Mouse (Mus musculus) CH12.LX (cell line): ENCODE data around the gene Fstl4. TPM values are rescaled to one million over a fixed set of nuclear protein-coding genes. Genes with fewer than 3 reads are reported as not detected.

Experiments
- DNase-seq: peaks from one replicate; pipeline ENCODE4 v3.0.0-alpha.2; 2013; ENCODE audit errors: extremely low read depth
- H3K27ac ChIP-seq: 2 replicates; pipeline ENCODE4 v1.5.1; 2012; ENCODE audit warnings: low read depth, mild to moderate bottlenecking, control low read depth, moderate library complexity; ENCODE audit not compliant: insufficient read depth
- H3K27me3 ChIP-seq: replicated peaks from 2 replicates; pipeline ENCODE3; 2012; ENCODE audit warnings: inconsistent platforms
- H3K36me3 ChIP-seq, 2 experiments: replicated peaks in 1 of 2; 2 replicates each; pipeline versions ENCODE3 to v1.6.1; 2012; ENCODE audit warnings: inconsistent platforms in 1 of 2, low read length in 1 of 2, mild to moderate bottlenecking in 1 of 2, mixed read lengths in 1 of 2, moderate library complexity in 1 of 2; ENCODE audit not compliant: control insufficient read depth in 1 of 2, insufficient read depth in 1 of 2
- H3K4me1 ChIP-seq, 2 experiments: 2 replicates each; pipeline ENCODE4 v1.6.1; 2012; ENCODE audit warnings: inconsistent platforms in 1 of 2, moderate library complexity in 1 of 2; ENCODE audit not compliant: insufficient read depth in 2 of 2, control insufficient read depth in 1 of 2
- H3K4me2 ChIP-seq: 2 replicates; pipeline ENCODE4 v1.6.1; 2012; ENCODE audit warnings: low read depth, mild to moderate bottlenecking, control low read depth; ENCODE audit not compliant: poor library complexity, insufficient read depth, severe bottlenecking
- H3K4me3 ChIP-seq, 3 experiments: fragments of 150-350 bp in 1 of 3; sonication (generic) in 1 of 3; replicated peaks in 1 of 3; 2 replicates each; pipeline versions ENCODE3 to v1.5.1; 2011 to 2012; ENCODE audit warnings: low read depth in 2 of 3, low read length in 2 of 3, mild to moderate bottlenecking in 2 of 3, moderate library complexity in 2 of 3, control low read depth in 1 of 3, improper control_type of control experiment in 1 of 3, inconsistent platforms in 1 of 3, mixed read lengths in 1 of 3; ENCODE audit not compliant: poor library complexity in 1 of 3
- H3K79me2 ChIP-seq: replicated peaks from 2 replicates; pipeline ENCODE4 v1.6.1; 2012; ENCODE audit warnings: mild to moderate bottlenecking, moderate library complexity; ENCODE audit not compliant: control insufficient read depth, poor library complexity, insufficient read depth, severe bottlenecking; ENCODE audit errors: extremely low read depth
- H3K9ac ChIP-seq: 2 replicates; pipeline ENCODE4 v1.6.1; 2012; ENCODE audit warnings: low read depth, mild to moderate bottlenecking, control low read depth, moderate library complexity; ENCODE audit not compliant: insufficient read depth
- H3K9me3 ChIP-seq: replicated peaks from 2 replicates; pipeline ENCODE3; 2012; ENCODE audit warnings: low read length, inconsistent platforms, mixed read lengths
- BHLHE40 ChIP-seq: IDR thresholded peaks from 2 replicates; pipeline ENCODE4 v1.6.1; 2011; ENCODE audit warnings: mild to moderate bottlenecking, low read depth, low read length, improper control_type of control experiment
- CHD2 ChIP-seq: IDR thresholded peaks from 2 replicates; pipeline ENCODE4 v1.6.1; 2011; ENCODE audit warnings: low read length, improper control_type of control experiment
- CTCF ChIP-seq, 2 experiments: IDR thresholded peaks in 1 of 2; conservative IDR thresholded peaks in 1 of 2; 2 replicates each; pipeline ENCODE4 v1.5.1; 2011 to 2012; ENCODE audit warnings: low read depth in 2 of 2, low read length in 2 of 2, improper control_type of control experiment in 1 of 2, inconsistent platforms in 1 of 2, mild to moderate bottlenecking in 1 of 2, moderate library complexity in 1 of 2
- ELF1 ChIP-seq: IDR thresholded peaks from 2 replicates; pipeline ENCODE4 v1.6.1; 2014; ENCODE audit warnings: low read depth, mild to moderate bottlenecking, inconsistent platforms, low read length, improper control_type of control experiment
- EP300 ChIP-seq: IDR thresholded peaks from 2 replicates; pipeline ENCODE4 v1.6.1; 2011; ENCODE audit warnings: low read length, improper control_type of control experiment
- JUN ChIP-seq: IDR thresholded peaks from 2 replicates; pipeline ENCODE4 v1.6.1; 2011; ENCODE audit warnings: low read depth, mild to moderate bottlenecking, low read length, improper control_type of control experiment, moderate library complexity; ENCODE audit not compliant: insufficient read depth
- MAFK ChIP-seq: IDR thresholded peaks from 2 replicates; pipeline ENCODE4 v1.6.1; 2011; ENCODE audit warnings: low read length, improper control_type of control experiment; ENCODE audit not compliant: insufficient replicate concordance
- MYC ChIP-seq: IDR thresholded peaks from 2 replicates; pipeline ENCODE4 v1.6.1; 2011; ENCODE audit warnings: low read depth, mild to moderate bottlenecking, improper control_type of control experiment, low read length
- NELFE ChIP-seq: IDR thresholded peaks from 2 replicates; pipeline ENCODE4 v1.6.1; 2011; ENCODE audit warnings: low read depth, low read length, improper control_type of control experiment
- PAX5 ChIP-seq: IDR thresholded peaks from 2 replicates; pipeline ENCODE4 v1.6.1; 2012; ENCODE audit warnings: low read length, inconsistent platforms, mixed read lengths
- POLR2A ChIP-seq: IDR thresholded peaks from 2 replicates; pipeline ENCODE4 v1.6.1; 2011; ENCODE audit warnings: low read depth, mild to moderate bottlenecking, improper control_type of control experiment, low read length
- RCOR1 ChIP-seq: conservative IDR thresholded peaks from 2 replicates; pipeline ENCODE4 v1.6.1; 2012; ENCODE audit warnings: low read depth, mild to moderate bottlenecking, inconsistent platforms, low read length, improper control_type of control experiment
- SMC3 ChIP-seq: IDR thresholded peaks from 2 replicates; pipeline ENCODE4 v1.6.1; 2011; ENCODE audit warnings: low read depth, low read length, improper control_type of control experiment
- TCF12 ChIP-seq: IDR thresholded peaks from 2 replicates; pipeline ENCODE4 v1.6.1; 2014; ENCODE audit warnings: low read depth, mild to moderate bottlenecking, inconsistent platforms, low read length, improper control_type of control experiment
- ZNF384 ChIP-seq: IDR thresholded peaks from 2 replicates; pipeline ENCODE4 v1.6.1; 2012; ENCODE audit warnings: low read depth, low read length, improper control_type of control experiment, inconsistent platforms
- dilution Hi-C: fragments of 300-500 bp; cut with MboI; formaldehyde crosslinking; loops from 2 replicates; pipeline ENCODE4 v1.14.3; 2020; ENCODE audit warnings: low sequenced_read_pairs; ENCODE audit not compliant: extremely low pct_unique_long_range_greater_than_20kb, extremely low pct_ligation_motif_present
- in situ Hi-C: fragments of 300-500 bp; cut with MboI; formaldehyde crosslinking; loops from 3 replicates; pipeline ENCODE4 v1.14.3; 2019; ENCODE audit warnings: low sequenced_read_pairs, low pct_ligation_motif_present, low pct_unique_long_range_greater_than_20kb, mixed read lengths
- polyA plus RNA-seq: library from polyadenylated mRNA; unstranded; fragments of >175 nt; gene quantifications from 2 replicates; pipeline ENCODE4 v1.2.1, GENCODE M21; 2012; ENCODE audit warnings: low read depth; ENCODE audit not compliant: insufficient read length
- total RNA-seq, 2 experiments: library from RNA; depleted of rRNA; stranded (reverse); fragments of 300-350 nt in 1 of 2; fragments of >200 nt in 1 of 2; gene quantifications; 2 replicates each; pipeline ENCODE4 v1.2.3; 2012 to 2014

Gene Fstl4
- total and polyA plus RNA-seq, 3 experiments, result not detected

GRCm38 (mm10) chr11:53101732-53102131 is 337.3 kb downstream of the Fstl4 start:
- H3K9ac ChIP-seq, result no peak overlapping the region
- in situ Hi-C loops, result no loop called here
- H3K36me3 ChIP-seq, result no peaks in the 10 kb centered on the region
- H3K4me2 ChIP-seq, result no peak overlapping the region
- H3K4me3 ChIP-seq, result no peak overlapping the region
- no peak overlapping the region for H3K27ac ChIP-seq
- dilution Hi-C loops, result no loop called here
- TF ChIP-seq JUN (no peak), SMC3 (no peak), PAX5 (no peak), MAFK (no peak), BHLHE40 (no peak), CHD2 (no peak), MYC (no peak), ELF1 (no peak), NELFE (no peak), RCOR1 (no peak)
- TF ChIP-seq, all 38 proteins: peak for 0
- Histone ChIP-seq H3K4me1 (no peaks in the 10 kb centered on the region), H3K79me2 (no peaks in the 10 kb centered on the region), H3K27me3 (peaks cover 95% of the 10 kb centered on the region), H3K9me3 (no peaks in the 10 kb centered on the region)
- no peak for DNase-seq

- H3K27me3 ChIP-seq, result peaks cover 95% of the 10 kb centered on the region
- no peaks in the 10 kb centered on the region for H3K79me2 ChIP-seq
- no peak for DNase-seq
- H3K36me3 ChIP-seq, result no peaks in the 10 kb centered on the region
- H3K9ac ChIP-seq, result no peak overlapping the region
- no peak overlapping the region for H3K27ac ChIP-seq
- dilution Hi-C loops (no loop called here), in situ Hi-C loops (no loop called here)
- no peaks in the 10 kb centered on the region for H3K9me3 ChIP-seq
- H3K4me1 ChIP-seq, result no peaks in the 10 kb centered on the region
- no peak for TF ChIP-seq EP300
- TF ChIP-seq ZNF384, result no peak
- no peak for TF ChIP-seq BHLHE40
- TF ChIP-seq, all 38 proteins: peak for 0
- H3K4me2 ChIP-seq, result no peak overlapping the region
- H3K4me3 ChIP-seq, result no peak overlapping the region
Observed at GRCm38 (mm10) chr11:53103601-53104325, 339.3 kb downstream of the Fstl4 start.

GRCm38 (mm10) chr11:53107706-53108105 is 343.3 kb downstream of the Fstl4 start:
- in situ Hi-C loops, result no loop called here
- Histone ChIP-seq H3K9ac (no peak overlapping the region), H3K4me3 (no peak overlapping the region), H3K4me1 (no peaks in the 10 kb centered on the region), H3K9me3 (no peaks in the 10 kb centered on the region), H3K27ac (no peak overlapping the region), H3K36me3 (no peaks in the 10 kb centered on the region), H3K79me2 (no peaks in the 10 kb centered on the region), H3K4me2 (no peak overlapping the region), H3K27me3 (peaks cover 90% of the 10 kb centered on the region)
- DNase-seq, result no peak
- dilution Hi-C loops, result no loop called here
- no peak for TF ChIP-seq CTCF (conservative IDR thresholded peaks at IDR 0.05 in 1 of 2, IDR thresholded peaks at IDR 0.05 in 1 of 2; ENCODE audit: low read depth in 2 of 2, low read length in 2 of 2)
- no peak for TF ChIP-seq POLR2A
- TF ChIP-seq BHLHE40, result no peak
- TF ChIP-seq TCF12, result no peak
